Mouse (Mus musculus): Measurements from ENCODE around the gene Mb21d2.

Gene Mb21d2

GRCm38 (mm10) chr16:28859009-28859288, 70.5 kb downstream of the Mb21d2 start:
- DNase-seq: no peak

- no peak for DNase-seq
Measured at GRCm38 (mm10) chr16:28858210-28859008, 71.1 kb downstream of the Mb21d2 start.

GRCm38 (mm10) chr16:28851409-28851821, 78.1 kb downstream of the Mb21d2 start:
- DNase-seq: no peak

GRCm38 (mm10) chr16:28850881-28851280, 78.6 kb downstream of the Mb21d2 start:
- no peak for DNase-seq

GRCm38 (mm10) chr16:28846123-28846522, 83.3 kb downstream of the Mb21d2 start:
- no peak for DNase-seq

- no peak for DNase-seq
Measured at GRCm38 (mm10) chr16:28845336-28845735, 84.1 kb downstream of the Mb21d2 start.

GRCm38 (mm10) chr16:28841102-28841501, 88.4 kb downstream of the Mb21d2 start:
- no peak for DNase-seq

- peak; percentile 32 for DNase-seq
Measured at GRCm38 (mm10) chr16:28840075-28840974, 89.1 kb downstream of the Mb21d2 start.

- no peak for DNase-seq
Measured at GRCm38 (mm10) chr16:28839575-28839974, 89.9 kb downstream of the Mb21d2 start.

- peak; percentile 41 for DNase-seq
Measured at GRCm38 (mm10) chr16:28838016-28838415, 91.5 kb downstream of the Mb21d2 start.

GRCm38 (mm10) chr16:28832085-28832635, 97.3 kb downstream of the Mb21d2 start:
- DNase-seq: no peak

GRCm38 (mm10) chr16:28829263-28829955, 100.1 kb downstream of the Mb21d2 start:
- no peak for DNase-seq

- no peak for DNase-seq
Measured at GRCm38 (mm10) chr16:28824781-28825180, 104.7 kb downstream of the Mb21d2 start.

- DNase-seq: no peak
Measured at GRCm38 (mm10) chr16:28821774-28822173, 107.7 kb downstream of the Mb21d2 start.

GRCm38 (mm10) chr16:28818749-28819285, 110.7 kb downstream of the Mb21d2 start:
- no peak for DNase-seq

GRCm38 (mm10) chr16:28813290-28813689, 116.2 kb downstream of the Mb21d2 start:
- no peak for DNase-seq

GRCm38 (mm10) chr16:28809089-28809488, 120.4 kb downstream of the Mb21d2 start:
- no peak for DNase-seq

GRCm38 (mm10) chr16:28793115-28793514, 136.4 kb downstream of the Mb21d2 start:
- peak; percentile 19 for DNase-seq

Measured in cerebellum, adult 11-12 months (tissue).